Mouse (Mus musculus): ENCODE data around the gene Tmem202. TPM values are rescaled to one million over a fixed set of nuclear protein-coding genes. Genes with fewer than 3 reads are reported as not detected.

Gene Tmem202
- total and polyA plus RNA-seq, 2 experiments from 2014 or later, result 1.1 to 3.7 TPM

GRCm38 (mm10) chr9:59487331-59487730 lies 52.3 kb downstream of the Tmem202 start:
- no peak for DNase-seq (ENCODE audit: low spot score)
- peak overlapping the region; percentile 94 for H3K4me2 ChIP-seq (ENCODE audit: low read depth, low read length)

GRCm38 (mm10) chr9:59486549-59487065 lies 53.0 kb downstream of the Tmem202 start, which contains the start of gene Arih1:
TSS of gene Arih1 (minus strand) at chr9:59486618.
- peak within 1 kb of the TSS; percentile 94 for H3K4me2 ChIP-seq (ENCODE audit: low read depth, low read length)
- no peaks in the 10 kb centered on the region for H3K9me3 ChIP-seq (ENCODE audit: low read length)
- H3K27ac ChIP-seq, result peak within 1 kb of the TSS; percentile 99
- peak within 1 kb of the TSS; percentile 99 for H3K9ac ChIP-seq (replicated peaks; ENCODE audit: low read length)
- ATAC-seq, result peak; percentile 99
- H3K27me3 ChIP-seq (ENCODE audit: insufficient read depth, low read length), result no peaks in the 10 kb centered on the region
- no peak; the same call in 1 of the 2 replicates for TF ChIP-seq CTCF (IDR thresholded peaks at IDR 0.05; ENCODE audit: low read depth)
- under 1% methylated on average over 55 of the region's 56 CpGs for WGBS
- H3K36me3 ChIP-seq (ENCODE audit: insufficient read depth, low read length), result no peaks in the 10 kb centered on the region
- H3K4me1 ChIP-seq (ENCODE audit: insufficient read depth, low read length), result 0 out of 2 replicates have a peak, but pooled peaks cover 2% of the 10 kb centered on the region
- peak within 1 kb of the TSS; percentile 100 for H3K4me3 ChIP-seq (ENCODE audit: low read length)
- DNase-seq (ENCODE audit: low spot score), result peak; percentile 99

More at GRCm38 (mm10) chr9:59487331-59487730, 52.3 kb downstream of the Tmem202 start:
- Histone ChIP-seq H3K36me3 (ENCODE audit: insufficient read depth, low read length) (no peaks in the 10 kb centered on the region), H3K4me3 (ENCODE audit: low read length) (peak overlapping the region; percentile 100), H3K4me1 (ENCODE audit: insufficient read depth, low read length) (no peaks in the 10 kb centered on the region), H3K9ac (replicated peaks; ENCODE audit: low read length) (peak overlapping the region; percentile 99; the same call in 1 of the 2 replicates), H3K9me3 (ENCODE audit: low read length) (no peaks in the 10 kb centered on the region), H3K27ac (peak overlapping the region; percentile 99; the same call in 1 of the 2 replicates), H3K27me3 (ENCODE audit: insufficient read depth, low read length) (no peaks in the 10 kb centered on the region)
- no peak for TF ChIP-seq CTCF (IDR thresholded peaks at IDR 0.05; ENCODE audit: low read depth)
- ATAC-seq, result no peak

GRCm38 (mm10) chr9:59486076-59486518 lies 53.5 kb downstream of the Tmem202 start:
- no peak for TF ChIP-seq CTCF (IDR thresholded peaks at IDR 0.05; ENCODE audit: low read depth)
- Histone ChIP-seq H3K4me1 (ENCODE audit: insufficient read depth, low read length) (0 out of 2 replicates have a peak, but pooled peaks cover 2% of the 10 kb centered on the region), H3K9me3 (ENCODE audit: low read length) (no peaks in the 10 kb centered on the region), H3K27ac (peak overlapping the region; percentile 99), H3K9ac (replicated peaks; ENCODE audit: low read length) (peak overlapping the region; percentile 99), H3K4me2 (ENCODE audit: low read depth, low read length) (peak overlapping the region; percentile 94), H3K36me3 (ENCODE audit: insufficient read depth, low read length) (no peaks in the 10 kb centered on the region), H3K27me3 (ENCODE audit: insufficient read depth, low read length) (no peaks in the 10 kb centered on the region), H3K4me3 (ENCODE audit: low read length) (peak overlapping the region; percentile 100)
- DNase-seq (ENCODE audit: low spot score) (no peak), ATAC-seq (peak; percentile 73; the same call in 1 of the 2 replicates)
- 1% methylated on average over 28 of the region's 71 CpGs for WGBS

- under 1% methylated on average over 30 of the region's 34 CpGs for WGBS
- Histone ChIP-seq H3K36me3 (ENCODE audit: insufficient read depth, low read length) (no peaks in the 10 kb centered on the region), H3K4me2 (ENCODE audit: low read depth, low read length) (peak overlapping the region; percentile 94), H3K9me3 (ENCODE audit: low read length) (no peaks in the 10 kb centered on the region), H3K4me3 (ENCODE audit: low read length) (peak overlapping the region; percentile 100), H3K4me1 (ENCODE audit: insufficient read depth, low read length) (0 out of 2 replicates have a peak, but pooled peaks cover 2% of the 10 kb centered on the region), H3K27me3 (ENCODE audit: insufficient read depth, low read length) (no peaks in the 10 kb centered on the region), H3K27ac (peak overlapping the region; percentile 99), H3K9ac (replicated peaks; ENCODE audit: low read length) (peak overlapping the region; percentile 99)
- peak; percentile 17; the same call in 1 of the 2 replicates for TF ChIP-seq CTCF (IDR thresholded peaks at IDR 0.05; ENCODE audit: low read depth)
- peak; percentile 46 for ATAC-seq
- peak; percentile 66 for DNase-seq (ENCODE audit: low spot score)
These were observed 54.1 kb downstream of the Tmem202 start for GRCm38 (mm10) chr9:59485511-59486075.

- Histone ChIP-seq H3K9ac (replicated peaks; ENCODE audit: low read length) (peak overlapping the region; percentile 99), H3K4me1 (ENCODE audit: insufficient read depth, low read length) (0 out of 2 replicates have a peak, but pooled peaks cover 2% of the 10 kb centered on the region), H3K27me3 (ENCODE audit: insufficient read depth, low read length) (no peaks in the 10 kb centered on the region), H3K27ac (no peak overlapping the region), H3K4me2 (ENCODE audit: low read depth, low read length) (peak overlapping the region; percentile 94), H3K9me3 (ENCODE audit: low read length) (no peaks in the 10 kb centered on the region), H3K36me3 (ENCODE audit: insufficient read depth, low read length) (no peaks in the 10 kb centered on the region), H3K4me3 (ENCODE audit: low read length) (peak overlapping the region; percentile 100)
- ATAC-seq, result no peak
- DNase-seq (ENCODE audit: low spot score), result no peak
- no peak for TF ChIP-seq CTCF (IDR thresholded peaks at IDR 0.05; ENCODE audit: low read depth)
- WGBS, result 15% methylated on average over 7 of the region's 7 CpGs
These were observed 54.9 kb downstream of the Tmem202 start for GRCm38 (mm10) chr9:59484760-59485159.

- H3K27me3 ChIP-seq (ENCODE audit: insufficient read depth, low read length), result no peaks in the 10 kb centered on the region
- H3K4me2 ChIP-seq (ENCODE audit: low read depth, low read length), result peak overlapping the region; percentile 31
- 30% methylated on average over 1 of the region's 1 CpGs for WGBS
- no peak for ATAC-seq
- H3K36me3 ChIP-seq (ENCODE audit: insufficient read depth, low read length), result no peaks in the 10 kb centered on the region
- H3K4me1 ChIP-seq (ENCODE audit: insufficient read depth, low read length), result 0 out of 2 replicates have a peak, but pooled peaks cover 8% of the 10 kb centered on the region
- H3K9me3 ChIP-seq (ENCODE audit: low read length), result no peaks in the 10 kb centered on the region
- TF ChIP-seq CTCF (IDR thresholded peaks at IDR 0.05; ENCODE audit: low read depth), result peak; percentile 49
- peak; percentile 8 for DNase-seq (ENCODE audit: low spot score)
- no peak overlapping the region for H3K9ac ChIP-seq (replicated peaks; ENCODE audit: low read length)
- no peak overlapping the region for H3K27ac ChIP-seq
- no peak overlapping the region for H3K4me3 ChIP-seq (ENCODE audit: low read length)
These were observed 57.2 kb downstream of the Tmem202 start for GRCm38 (mm10) chr9:59482419-59482818.
